Mouse (Mus musculus) CD8-positive naive resting alpha-beta T cell, adult 2 months (primary cell): ENCODE results near the gene Bco1.

Experiments used
- DNase-seq, 2 experiments: peaks; one replicate each; pipeline ENCODE4 v3.0.0; 2022; ENCODE audit warnings: low read depth in 2 of 2, low spot score in 2 of 2

The Bco1 gene

DNA sequence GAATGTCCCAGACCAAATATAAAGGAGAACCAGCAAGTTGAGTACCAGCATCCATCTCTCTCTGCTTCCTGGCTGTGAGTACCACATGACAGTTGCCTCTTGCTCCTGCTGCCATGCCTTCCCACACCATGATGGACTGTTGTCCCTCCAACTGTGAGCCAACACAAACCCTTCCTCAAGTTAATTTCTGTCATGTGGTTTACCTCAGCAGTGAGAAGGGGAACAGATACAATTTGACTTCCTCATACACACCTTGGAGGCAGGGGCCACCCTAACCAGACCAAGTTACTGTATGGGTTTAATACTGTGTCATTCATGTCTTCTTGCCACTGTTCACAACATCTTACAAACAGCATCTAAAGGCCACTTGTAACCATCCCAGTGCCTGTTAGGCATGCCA, 8.6 kb upstream of the Bco1 start:
- no peak for DNase-seq

DNA sequence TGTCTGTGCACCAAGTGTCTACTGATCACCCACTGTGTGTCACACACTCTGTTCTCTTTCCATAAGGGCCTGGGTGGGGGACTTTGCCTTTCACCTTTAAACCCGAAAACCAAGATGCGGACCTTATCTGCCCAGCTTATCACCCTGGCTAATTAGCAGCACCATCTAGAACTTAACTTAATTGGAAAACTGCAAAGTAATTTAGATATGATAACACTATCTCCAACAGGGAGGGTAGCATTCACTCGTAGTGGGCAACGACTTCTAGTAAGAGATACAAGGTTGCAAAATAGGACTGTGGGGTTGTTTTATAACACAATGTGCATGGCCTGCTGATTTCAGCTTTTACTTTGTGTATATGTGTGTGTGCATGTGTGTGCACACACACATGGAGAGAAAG, 5.9 kb upstream of the Bco1 start:
- DNase-seq = no peak

DNA sequence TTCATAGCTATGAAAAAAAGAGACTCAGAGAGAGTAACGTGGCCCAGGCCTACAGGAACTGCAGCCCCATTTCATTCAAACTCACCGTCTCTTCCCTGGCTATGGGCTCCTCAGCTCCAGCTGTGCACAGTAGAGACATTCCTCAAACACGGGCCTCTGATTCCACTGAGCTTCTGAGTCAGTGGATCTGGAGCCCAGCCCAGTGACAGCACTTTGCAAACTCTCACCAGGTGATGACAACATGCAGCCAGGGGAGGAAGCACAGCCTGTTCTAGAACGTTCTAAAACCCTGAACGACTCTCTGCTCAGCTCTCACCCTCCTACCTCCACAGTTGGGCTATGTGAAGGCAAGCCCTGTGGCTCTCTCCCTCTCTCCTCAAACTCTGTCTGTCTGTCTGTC, 1.6 kb upstream of the Bco1 start:
- no peak for DNase-seq

DNA sequence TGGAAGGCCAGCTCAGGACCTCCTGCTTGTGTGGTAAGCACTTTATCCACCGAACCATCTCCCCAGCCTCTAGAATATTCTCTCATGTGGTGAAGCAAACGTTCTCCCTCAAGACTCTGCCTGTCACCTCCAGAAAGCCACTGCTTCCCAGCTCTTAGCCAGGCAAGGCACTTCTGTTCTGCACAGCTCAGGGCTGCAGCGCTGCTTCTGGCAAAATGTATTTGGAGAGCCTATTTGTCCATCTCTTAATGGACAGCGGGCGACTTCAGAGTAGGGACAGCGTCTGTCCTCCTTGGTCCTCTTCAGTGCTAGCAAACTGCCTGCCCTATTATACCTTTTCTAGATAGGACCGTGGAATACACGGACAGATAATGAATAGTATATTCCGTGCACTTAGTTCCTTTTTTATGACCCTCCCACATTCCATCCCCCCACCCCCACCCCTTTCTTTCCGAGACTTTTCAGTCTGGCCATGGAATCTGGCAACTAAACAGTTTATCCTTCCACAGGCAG, 1.5 kb downstream of the Bco1 start:
- DNase-seq = no peak

DNA sequence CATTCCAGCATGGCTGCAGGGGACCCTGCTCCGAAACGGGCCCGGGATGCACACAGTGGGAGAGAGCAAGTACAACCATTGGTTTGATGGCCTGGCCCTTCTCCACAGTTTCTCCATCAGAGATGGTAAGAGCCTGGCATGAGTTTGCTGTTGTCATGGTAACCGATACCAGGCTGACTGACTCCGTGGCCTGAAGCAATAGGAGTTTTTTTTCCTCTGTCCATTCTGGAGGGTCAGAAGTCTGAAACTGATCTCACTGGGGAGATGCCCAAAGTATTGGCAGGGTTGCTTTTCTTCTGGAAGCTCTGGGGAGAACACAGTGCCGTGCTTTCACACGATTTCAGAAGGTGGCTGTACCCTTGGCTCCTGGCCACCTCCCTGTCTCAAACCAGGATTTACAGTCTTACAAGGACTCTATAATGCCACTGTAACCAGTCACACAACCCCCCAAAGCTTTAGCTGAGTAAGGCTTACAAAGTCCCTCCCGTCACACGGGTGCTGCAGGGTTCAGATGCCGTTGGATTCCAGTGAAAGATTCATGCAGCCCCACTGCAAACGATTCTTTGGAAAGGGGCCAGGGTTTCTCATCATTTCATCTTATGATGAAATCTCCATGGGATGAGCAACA, 2.0 kb downstream of the Bco1 start:
- DNase-seq = no peak

DNA sequence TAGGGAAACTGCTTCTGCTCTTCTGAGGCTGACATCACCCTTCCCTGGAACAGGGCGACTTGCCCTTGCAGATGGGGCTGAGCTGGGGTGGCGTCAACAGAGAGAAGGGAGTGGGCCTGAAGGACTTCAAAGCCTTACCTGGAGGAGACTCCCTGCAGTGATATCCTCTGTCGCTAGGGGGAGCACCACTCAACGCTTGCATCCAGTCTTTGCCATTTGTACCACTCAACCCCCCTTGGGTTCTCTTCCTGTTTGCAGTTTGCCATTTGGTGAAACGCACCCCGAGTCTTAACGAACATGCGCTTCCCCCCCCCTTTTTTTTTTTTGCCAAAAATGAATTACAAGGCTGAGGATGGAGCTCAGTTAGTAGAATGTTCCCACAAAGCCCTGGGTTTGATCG, 11.9 kb downstream of the Bco1 start:
- peak; percentile 63 to 73 for DNase-seq

DNA sequence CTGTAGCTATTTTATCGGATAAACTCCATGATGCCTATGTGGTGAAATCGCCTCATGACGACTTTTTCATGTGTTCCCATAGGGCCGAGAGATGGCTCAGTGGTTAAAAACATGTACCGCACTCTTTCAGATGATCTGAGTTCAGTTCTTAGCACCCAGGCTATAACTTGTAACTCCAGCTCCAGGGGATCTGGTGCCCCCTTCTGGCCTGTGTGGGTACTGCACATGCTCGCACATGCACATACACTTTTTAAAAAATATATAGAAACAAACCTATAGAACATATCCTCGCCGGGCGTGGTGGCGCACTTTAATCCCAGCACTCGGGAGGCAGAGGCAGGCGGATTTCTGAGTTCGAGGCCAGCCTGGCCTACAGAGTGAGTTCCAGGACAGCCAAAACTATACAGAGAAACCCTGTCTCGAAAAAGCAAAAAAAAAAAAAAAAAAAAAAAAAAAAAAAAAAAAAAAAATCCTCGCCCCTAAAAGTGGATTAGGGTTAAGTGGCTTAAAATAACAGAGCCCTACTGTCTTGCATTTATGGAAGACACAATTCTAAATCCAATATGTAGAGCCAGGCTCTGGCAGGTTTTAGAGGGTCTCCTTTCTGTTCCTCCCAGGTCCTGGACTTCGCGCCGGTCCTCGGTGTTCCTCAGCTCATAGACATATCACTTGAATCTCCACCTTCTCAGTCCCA, 13.5 kb downstream of the Bco1 start:
- peak; percentile 26 to 32 for DNase-seq

DNA sequence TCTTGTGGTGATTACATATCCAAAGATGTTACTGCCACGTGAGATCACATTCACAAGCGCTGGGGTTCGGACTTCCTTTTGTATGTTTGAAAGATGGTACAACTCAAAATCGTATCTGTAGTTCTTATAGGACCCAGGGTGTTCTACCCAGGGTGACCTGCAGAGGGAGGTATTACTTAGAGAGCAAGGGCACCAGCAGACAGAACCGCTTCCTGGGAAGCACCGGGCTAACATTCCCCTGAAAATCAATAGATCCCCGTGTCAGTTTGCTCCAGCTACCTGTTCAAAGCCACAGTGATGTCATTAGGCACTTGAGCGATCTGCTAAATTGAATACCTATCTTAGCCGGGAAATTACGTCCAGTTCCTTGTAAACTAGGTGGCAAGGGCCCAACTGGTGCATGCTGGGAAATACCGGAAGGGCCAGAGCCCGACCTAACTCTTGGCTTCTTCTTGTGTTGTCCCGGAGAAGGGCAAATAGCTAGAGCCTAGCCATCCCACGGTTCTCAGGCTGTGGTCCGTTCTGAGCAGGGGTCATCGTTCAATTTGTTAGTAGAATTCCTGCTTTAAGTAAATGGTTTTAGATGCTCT, 14.2 kb downstream of the Bco1 start:
- peak in 1 of 2 experiments; percentile 23 for DNase-seq

DNA sequence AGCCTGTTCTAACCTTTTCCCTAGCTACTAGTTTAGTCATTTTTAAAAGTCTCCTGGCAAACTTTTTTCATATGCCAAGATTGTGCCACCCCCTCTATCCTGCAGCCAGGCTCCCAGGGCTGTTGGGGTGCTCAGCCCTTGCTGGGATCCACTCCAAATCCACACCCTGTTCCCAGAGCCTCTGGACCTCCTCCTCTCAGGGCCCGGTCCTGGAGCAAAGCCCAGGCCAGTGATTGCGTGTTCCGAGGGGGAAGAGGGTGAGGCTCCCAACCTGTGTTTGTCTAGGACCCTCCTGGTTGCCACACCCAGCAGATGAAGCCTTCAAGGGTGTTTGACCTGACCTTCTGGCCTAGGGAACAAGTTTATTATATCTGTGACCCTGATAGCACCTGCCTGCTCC, 16.0 kb downstream of the Bco1 start:
- no peak for DNase-seq

DNA sequence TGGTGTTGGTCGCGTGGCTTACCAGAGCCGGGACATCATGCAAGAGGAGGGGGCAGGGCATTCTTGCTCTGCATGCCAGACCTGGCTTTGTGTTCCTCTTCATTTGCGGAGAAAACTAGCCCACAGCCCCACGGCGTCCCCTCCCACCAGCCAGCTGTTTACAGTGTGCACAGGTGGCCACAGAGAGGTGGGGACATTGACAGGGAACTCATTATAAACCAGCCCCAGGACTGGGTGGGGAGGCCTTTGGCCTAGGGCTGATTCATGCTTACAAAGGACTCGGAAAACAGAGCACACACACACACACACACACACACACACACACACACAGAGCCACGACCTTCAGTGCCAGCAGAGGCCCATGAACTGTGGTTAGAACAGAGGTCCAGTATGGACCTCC, 16.6 kb downstream of the Bco1 start:
- DNase-seq = no peak

DNA sequence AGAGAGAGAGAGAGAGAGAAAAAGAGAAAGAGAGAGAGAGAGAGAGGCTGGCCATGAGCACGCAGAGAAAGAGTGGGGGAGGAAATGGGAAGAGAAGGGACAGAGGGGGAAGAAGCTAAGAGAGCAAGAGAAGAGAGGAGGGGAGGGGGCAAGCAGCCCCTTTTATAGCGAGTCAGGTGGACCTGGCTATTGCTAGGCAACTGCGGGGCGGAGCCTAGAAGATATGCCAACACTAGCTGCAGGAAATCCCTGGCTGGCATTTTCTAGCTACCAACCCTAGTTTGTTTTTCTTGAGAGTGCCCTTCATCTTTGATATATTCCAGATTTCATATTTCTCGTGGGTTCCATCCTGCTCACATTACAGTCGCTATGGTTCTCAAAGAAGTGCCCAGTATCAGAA, 19.4 kb downstream of the Bco1 start:
- no peak for DNase-seq

DNA sequence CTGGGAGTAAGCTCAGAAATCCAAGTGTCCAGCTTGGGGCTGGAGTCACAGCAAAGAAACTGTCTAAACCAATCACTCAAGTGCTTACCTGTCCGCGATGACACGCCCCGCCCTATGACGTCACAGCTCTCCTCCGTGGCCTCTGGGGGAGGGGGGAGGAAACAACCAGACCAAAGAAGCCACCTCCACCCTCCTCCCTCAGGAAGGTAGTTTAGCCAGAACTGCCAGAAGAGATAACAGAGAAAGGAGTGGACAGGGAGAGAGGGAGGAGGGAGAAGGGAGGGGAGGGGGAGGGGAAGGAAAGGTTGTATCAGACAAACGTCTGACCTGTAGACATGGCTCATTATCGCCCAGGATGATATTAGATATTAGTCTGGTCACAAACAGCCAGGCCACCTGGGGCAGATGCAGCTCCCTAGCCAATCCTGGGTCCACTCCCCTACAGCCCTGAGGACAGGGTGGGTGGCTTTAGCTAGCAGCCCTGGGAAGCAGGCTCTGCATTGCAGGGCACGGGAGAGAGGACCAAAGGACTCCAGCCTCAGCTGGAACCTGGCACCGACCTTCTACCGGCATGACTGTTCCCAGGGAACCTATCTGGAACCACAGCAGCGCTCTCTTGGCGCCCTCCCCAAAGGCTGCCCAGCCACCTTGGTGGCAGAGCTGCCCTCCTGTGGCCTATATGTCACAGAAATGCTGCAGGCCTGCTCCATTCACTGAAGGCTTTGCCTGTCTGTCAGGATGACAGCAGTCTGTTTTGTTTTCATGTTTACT, 20.2 kb downstream of the Bco1 start:
- DNase-seq = no peak

DNA sequence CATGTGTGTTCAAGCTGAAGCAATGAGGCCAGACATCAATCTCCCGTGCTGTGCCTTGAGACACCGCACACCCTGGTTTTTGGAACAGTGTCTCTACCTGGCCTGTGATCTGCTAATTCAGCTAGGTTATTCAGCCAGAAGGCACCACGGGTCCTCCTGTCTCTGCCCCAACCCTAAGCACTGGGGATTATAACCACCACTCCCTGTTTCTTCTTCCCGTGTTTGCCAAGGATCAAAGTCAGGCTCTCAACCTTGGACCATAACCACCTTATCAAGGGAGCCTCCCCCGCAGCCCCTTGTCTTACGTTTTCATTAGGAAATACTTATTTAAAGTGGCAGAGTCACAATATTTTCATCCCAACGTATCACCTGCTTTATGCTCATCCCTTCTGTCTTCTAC, 20.9 kb downstream of the Bco1 start:
- DNase-seq = no peak

DNA sequence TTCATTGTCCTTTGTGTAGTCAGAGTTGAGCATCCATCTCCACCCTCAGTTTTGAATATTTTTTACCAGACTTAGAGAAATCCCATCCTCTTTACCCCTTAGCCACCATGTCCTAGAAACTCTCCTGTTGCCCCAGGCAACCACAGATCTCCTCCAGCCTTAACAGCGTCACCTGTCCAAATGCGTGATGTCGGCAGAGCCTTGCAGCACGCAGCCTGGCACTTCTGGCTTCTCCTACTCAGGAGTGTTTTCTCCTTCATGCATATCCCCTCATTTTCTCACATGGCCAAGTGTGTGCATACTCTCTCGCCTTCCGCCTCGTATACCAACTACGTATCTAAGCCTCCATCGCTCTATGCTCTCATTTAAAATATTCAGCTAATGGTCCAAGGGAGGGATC, 22.8 kb downstream of the Bco1 start:
- DNase-seq = no peak

DNA sequence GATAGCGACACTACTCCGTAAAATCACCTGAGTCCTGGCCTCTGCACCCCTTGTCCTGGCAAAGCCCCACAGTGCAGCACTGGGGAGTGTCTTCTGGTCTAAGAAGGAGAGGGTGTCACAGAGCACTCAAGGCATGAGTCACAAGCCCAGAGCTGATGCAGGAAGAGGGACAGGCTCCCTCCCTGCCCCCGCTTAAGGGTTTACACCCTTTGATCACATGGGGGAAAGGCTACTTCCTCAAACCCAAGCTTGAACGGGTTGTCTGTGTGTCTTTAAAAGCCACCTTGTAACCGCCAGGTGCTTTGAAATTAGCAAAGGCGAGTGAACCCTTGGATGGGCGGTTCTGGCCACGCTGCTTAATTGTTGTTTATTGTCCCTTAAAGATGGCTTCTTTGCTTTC, 25.6 kb downstream of the Bco1 start:
- no peak for DNase-seq

DNA sequence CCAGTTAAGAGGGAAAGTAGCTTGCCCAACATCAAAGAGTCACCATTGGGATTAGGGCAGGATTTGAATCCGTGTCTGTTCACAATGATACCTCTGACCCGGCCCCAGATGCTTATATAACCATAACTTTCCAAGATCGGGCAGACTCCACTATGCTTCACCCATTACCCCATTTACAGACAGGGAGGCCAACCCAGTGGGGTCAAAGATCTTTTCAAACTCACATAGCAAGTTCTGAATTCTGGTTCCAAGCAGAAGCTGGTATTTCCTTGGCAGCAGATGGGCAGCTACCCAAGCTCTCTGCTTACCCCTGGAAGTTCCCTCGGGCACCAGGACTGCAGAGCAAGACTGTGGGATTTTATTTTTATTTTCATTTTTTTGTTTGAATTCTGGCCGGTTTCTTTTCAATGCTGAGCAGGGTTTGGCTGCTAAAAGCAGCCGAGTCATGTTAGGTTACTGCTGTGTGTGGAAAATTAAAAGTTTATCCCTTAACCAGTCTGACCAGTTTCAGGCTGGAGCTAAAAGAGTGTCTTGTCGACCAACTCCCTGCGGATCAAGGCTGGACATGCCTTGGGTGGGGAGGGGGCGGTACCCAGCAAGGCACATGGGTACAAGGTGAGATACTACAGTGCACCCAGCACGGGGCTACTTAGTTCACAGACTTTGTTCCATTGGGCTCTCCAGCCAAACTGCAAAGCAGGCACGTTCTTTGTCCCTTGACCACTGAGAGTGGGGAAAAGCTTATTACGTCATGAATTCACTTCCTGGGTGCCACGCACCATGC, 28.4 kb downstream of the Bco1 start:
- DNase-seq = no peak

DNA sequence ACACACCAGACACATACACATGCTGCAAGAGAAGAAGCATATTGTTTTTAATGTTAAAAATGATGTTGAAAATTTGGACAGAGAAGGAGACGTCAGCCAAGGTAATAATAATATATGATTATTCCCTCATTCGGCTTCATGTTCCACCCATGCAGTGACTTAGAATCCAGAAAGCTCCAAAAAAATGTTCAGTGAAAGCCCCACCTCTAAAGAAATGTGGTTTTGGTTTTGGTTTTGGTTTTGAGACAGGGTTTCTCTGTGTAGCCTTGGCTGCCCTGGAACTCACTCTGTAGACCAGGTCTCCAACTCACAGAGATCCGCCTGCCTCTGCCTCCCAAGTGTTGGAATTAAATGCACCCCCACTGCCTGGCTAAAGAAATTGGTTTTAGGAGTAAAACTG, 30.2 kb downstream of the Bco1 start:
- DNase-seq = no peak

DNA sequence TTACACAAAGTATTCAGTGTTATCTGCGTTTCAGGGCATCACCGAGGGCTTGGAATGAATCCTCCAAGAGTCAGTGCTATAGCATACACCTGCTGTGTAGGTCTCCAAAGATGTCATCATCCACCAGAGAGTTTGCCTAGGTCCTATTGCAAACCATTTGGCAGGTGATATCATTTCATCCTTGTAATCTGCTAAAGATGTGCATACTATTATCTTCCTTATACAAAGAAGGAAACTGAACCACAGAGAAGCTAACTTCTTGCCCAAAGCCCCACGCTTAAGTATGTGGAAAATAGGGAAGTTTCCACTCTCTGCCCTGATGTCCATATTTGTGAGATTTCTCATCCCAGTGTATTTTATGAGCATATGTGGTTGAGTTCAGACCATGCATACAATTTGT, 30.8 kb downstream of the Bco1 start:
- DNase-seq = no peak

DNA sequence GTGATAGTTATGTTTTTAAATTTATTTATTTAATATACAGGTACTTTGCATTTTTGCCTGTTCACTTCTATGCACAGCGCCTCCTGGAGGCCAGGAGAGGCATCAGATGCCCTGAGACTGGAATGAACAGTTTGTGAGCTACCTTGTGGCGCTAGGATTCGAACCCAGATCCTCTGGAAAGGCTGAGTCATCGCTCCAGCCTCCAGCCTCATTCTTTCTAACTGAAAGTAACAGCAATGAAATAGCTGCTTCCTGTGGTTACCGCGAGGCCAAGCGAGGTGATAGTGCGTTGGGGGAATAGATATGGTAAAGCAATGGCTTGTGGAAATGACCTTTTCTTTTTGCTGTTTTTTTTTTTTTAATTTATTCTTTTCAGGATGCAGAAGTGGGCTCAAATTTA, 31.4 kb downstream of the Bco1 start:
- no peak for DNase-seq

DNA sequence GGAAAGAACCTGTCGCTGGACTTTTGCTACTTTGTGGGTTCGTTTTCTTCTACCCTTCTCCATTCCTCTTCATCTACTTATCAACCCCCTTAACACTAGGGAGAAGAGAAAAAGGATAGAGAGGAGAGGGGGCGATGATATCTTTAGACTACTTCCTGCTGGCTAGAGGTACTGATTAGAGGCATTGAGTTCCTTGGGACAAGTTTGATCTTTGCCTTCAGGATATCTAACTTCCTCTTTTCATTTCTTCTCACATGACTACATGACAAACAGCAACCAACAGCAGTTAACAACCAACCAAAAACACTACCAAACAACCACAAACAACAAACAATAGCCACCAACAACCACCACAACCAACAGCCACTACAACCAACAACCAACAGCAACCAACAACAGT, 38.0 kb downstream of the Bco1 start:
- no peak for DNase-seq

DNA sequence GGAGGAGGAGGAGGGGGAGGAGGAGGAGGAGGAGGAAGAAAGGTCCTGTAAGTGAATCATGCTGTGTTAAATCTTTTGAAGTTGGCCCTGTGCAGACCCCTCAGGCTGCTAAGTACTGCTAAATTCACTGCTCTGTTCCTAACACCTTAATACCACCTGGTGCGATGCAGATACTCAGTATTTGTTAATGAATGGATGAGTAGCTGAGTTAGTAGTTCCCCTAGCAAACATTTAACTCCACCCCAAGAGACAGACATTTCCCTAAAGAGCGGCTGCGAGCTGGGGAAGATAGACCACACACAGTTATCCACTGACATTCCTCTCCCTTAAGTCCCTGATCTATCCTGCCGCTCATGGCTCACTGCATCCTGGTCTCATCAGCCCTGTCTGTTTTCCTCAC, 40.7 kb downstream of the Bco1 start:
- no peak for DNase-seq
